Mouse (Mus musculus) liver, postnatal 0 days (tissue): ENCODE results near the gene Hrct1.

ENCODE experiments used
- CTCF ChIP-seq: sonication (generic); IDR thresholded peaks from 2 replicates; pipeline ENCODE4 v1.5.1; 2016; ENCODE audit warnings: antibody characterized with exemption, low read depth
- EP300 ChIP-seq: IDR thresholded peaks from 2 replicates; pipeline ENCODE4 v1.6.1; 2016; ENCODE audit warnings: antibody characterized with exemption, low read depth, mild to moderate bottlenecking

GRCm38 (mm10) chr4:43763410-43763809 is 36.4 kb downstream of the Hrct1 start:
- TF ChIP-seq EP300: no peak
- TF ChIP-seq CTCF: peak; percentile 78
